ENCODE assay signal across 26 mouse cellular contexts in genomic region chr5:135656046-135656445, GRCm38 (mm10). TPM values are rescaled to one million over a fixed set of nuclear protein-coding genes. Genes with fewer than 3 reads are reported as not detected.
DNase-seq lines count a peak whose midpoint lies in the region; ATAC-seq and TF ChIP-seq lines count a peak whose summit lies in the region.
"Had no signal": no experiment of that assay in that cellular context is flagged by ENCODE, and none has a peak within 500 bp of the region (broad histone marks: within the 10 kb centered on the region; RNA-seq: fewer than 3 reads in every experiment).

No protein-coding gene starts in this region.

- no peak overlapping the region for H3K9ac ChIP-seq in ES-Bruce4 (ENCODE audit: low read depth, poor library complexity, severe bottlenecking)
- H3K9ac ChIP-seq: embryonic facial prominence, embryonic 12.5 days; embryonic facial prominence, embryonic 15.5 days; forebrain, postnatal 0 days; heart, embryonic 13.5 days; hindbrain, embryonic 12.5 days; hindbrain, embryonic 15.5 days had no signal

- no peak for TF ChIP-seq CTCF in ES-Bruce4 (IDR thresholded peaks at IDR 0.05; ENCODE audit: low read depth, low read length)

- intact Hi-C loops in left cerebral cortex, postnatal 10 days (cut with DNase I), result no loop called here

- DNase-seq in gastrocnemius, adult 18-20 months (ENCODE audit: low spot score), result peak; percentile 24
- DNase-seq in gastrocnemius, postnatal 4 days (ENCODE audit: low spot score in 2 of 2), result no peak
- peak; percentile 42 for DNase-seq in lung, postnatal 36 days
- DNase-seq in lung, postnatal 25 days (ENCODE audit: low spot score), result no peak
- no peak for DNase-seq in left cerebral cortex, postnatal 10 days (ENCODE audit: extremely low spot score in 1 of 2, low spot score in 2 of 2)
- DNase-seq: adrenal gland, postnatal 10 days; B cell, adult 2 months; cerebellum, adult 11 months; cerebellum, adult 2 months; cerebellum, adult 9-11 months; cerebellum, postnatal 25 days; forebrain, postnatal 0 days; gastrocnemius, postnatal 25 days had no signal

- ATAC-seq in activated CD4-positive, CD25-positive, alpha-beta regulatory T cell, adult 4 months, result no peak
- ATAC-seq: forebrain, embryonic 14.5 days; forebrain, postnatal 0 days; intestine, postnatal 0 days; Patski had no signal

- H3K36me3 ChIP-seq in ES-Bruce4 (ENCODE audit: control insufficient read depth, insufficient read depth, low read length, poor library complexity, severe bottlenecking), result no peaks in the 10 kb centered on the region
- H3K36me3 ChIP-seq: embryonic facial prominence, embryonic 12.5 days; embryonic facial prominence, embryonic 15.5 days; G1E; heart, embryonic 10.5 days; heart, embryonic 13.5 days; hindbrain, embryonic 12.5 days; hindbrain, embryonic 15.5 days had no signal

- TF ChIP-seq POLR2A in ES-Bruce4 (IDR thresholded peaks at IDR 0.05; ENCODE audit: insufficient read depth, low read length), result no peak

- no peak overlapping the region for H3K4me3 ChIP-seq in ES-Bruce4 (ENCODE audit: low read depth, low read length)
- H3K4me3 ChIP-seq: embryonic facial prominence, embryonic 12.5 days; embryonic facial prominence, embryonic 15.5 days; heart, embryonic 10.5 days; heart, embryonic 13.5 days; hindbrain, embryonic 12.5 days; hindbrain, embryonic 15.5 days had no signal

- no peaks in the 10 kb centered on the region for H3K27me3 ChIP-seq in ES-Bruce4 (ENCODE audit: control insufficient read depth, insufficient read depth, low read length, poor library complexity, severe bottlenecking)
- H3K27me3 ChIP-seq: CH12.LX; embryonic facial prominence, embryonic 12.5 days; embryonic facial prominence, embryonic 15.5 days; heart, embryonic 13.5 days; hindbrain, embryonic 12.5 days; hindbrain, embryonic 15.5 days; Patski had no signal

- peaks cover 13% of the 10 kb centered on the region for H3K4me1 ChIP-seq in ES-Bruce4 (ENCODE audit: control insufficient read depth, insufficient read depth, low read length)
- H3K4me1 ChIP-seq: embryonic facial prominence, embryonic 12.5 days; hindbrain, embryonic 12.5 days; hindbrain, embryonic 15.5 days had no signal

- H3K9me3 ChIP-seq in ES-Bruce4 (replicated peaks; ENCODE audit: control insufficient read depth, insufficient read depth, low read length, poor library complexity, severe bottlenecking), result no peaks in the 10 kb centered on the region
- H3K9me3 ChIP-seq: embryonic facial prominence, embryonic 12.5 days; embryonic facial prominence, embryonic 15.5 days; G1E; heart, embryonic 10.5 days; heart, embryonic 13.5 days; hindbrain, embryonic 12.5 days; hindbrain, embryonic 15.5 days had no signal

- peak overlapping the region; percentile 77 for H3K27ac ChIP-seq in ES-Bruce4 (ENCODE audit: insufficient read depth, low read length)
- H3K27ac ChIP-seq: embryonic facial prominence, embryonic 12.5 days; embryonic facial prominence, embryonic 15.5 days; heart, embryonic 10.5 days; heart, embryonic 13.5 days; hindbrain, embryonic 12.5 days; hindbrain, embryonic 15.5 days had no signal

- TF ChIP-seq EP300 in ES-Bruce4 (IDR thresholded peaks at IDR 0.05; ENCODE audit: insufficient read depth, low read depth, low read length), result no peak

RNA-seq across cellular contexts. Expression of gene Por, which starts 13.8 kb away (rescaled TPM):
- 10 to 100 TPM; 30.3 to 35.6 TPM for total RNA-seq in gastrocnemius, adult 18-20 months (2021)
- total RNA-seq in gastrocnemius, postnatal 4 days (2021), result 10 to 100 TPM; 39.2 to 41.9 TPM
- polyA plus RNA-seq in ES-Bruce4 (2011; ENCODE audit: insufficient read depth, insufficient read length, low read depth, missing spikeins), result 32.3 and 41.4 TPM in 2 replicates
- 10 to 100 TPM; 15.7 to 21.9 TPM for polyA plus RNA-seq in activated CD4-positive, CD25-positive, alpha-beta regulatory T cell, adult 4 months (2017; shearing (Covaris generic))
- 10 to 100 TPM; 68.2 to 70.0 TPM for total RNA-seq in left cerebral cortex, postnatal 10 days (2021)

RNA-seq across cellular contexts. Expression of gene Rhbdd2, which starts 23.6 kb away (rescaled TPM):
- 10 to 100 TPM; 11.4 to 13.0 TPM for total RNA-seq in gastrocnemius, adult 18-20 months (2021)
- total RNA-seq in gastrocnemius, postnatal 4 days (2021), result 10 to 100 TPM; 14.9 to 18.9 TPM
- polyA plus RNA-seq in ES-Bruce4 (2011; ENCODE audit: insufficient read depth, insufficient read length, low read depth, missing spikeins), result 30.6 and 35.7 TPM in 2 replicates
- 10 to 100 TPM; 17.1 to 21.6 TPM for polyA plus RNA-seq in activated CD4-positive, CD25-positive, alpha-beta regulatory T cell, adult 4 months (2017; shearing (Covaris generic))
- total RNA-seq in left cerebral cortex, postnatal 10 days (2021), result 10 to 100 TPM; 77.6 to 82.7 TPM

Comparison
In these comparisons a context has a peak if more than half of its experiments do, and no peak if none do; other contexts are left out.
1. DNase-seq: peak in gastrocnemius, adult 18-20 months (single experiment) and lung, postnatal 36 days (single experiment); none in gastrocnemius, postnatal 4 days (0 of 2), lung, postnatal 25 days (single experiment) and left cerebral cortex, postnatal 10 days (0 of 2).